Mouse (Mus musculus) skeletal muscle tissue, adult 2 months (tissue): ENCODE measurements around the gene E2f3.
A peak's percentile ranks its signal among the peaks of the same experiment; 100 is the strongest.

Source experiments
- DNase-seq: peaks from one replicate; pipeline ENCODE4 v3.0.0-alpha.2; 2012; ENCODE audit warnings: low read depth, low spot score

E2f3 gene

GRCm38 (mm10) chr13:29979140-29979564 is 6.7 kb downstream of the E2f3 start:
- DNase-seq: no peak

GRCm38 (mm10) chr13:29977358-29977757 is 8.5 kb downstream of the E2f3 start:
- no peak for DNase-seq

GRCm38 (mm10) chr13:29974066-29974465 is 11.8 kb downstream of the E2f3 start:
- no peak for DNase-seq

- no peak for DNase-seq
These were observed 12.3 kb downstream of the E2f3 start for GRCm38 (mm10) chr13:29973610-29974009.

GRCm38 (mm10) chr13:29970333-29970732 is 15.5 kb downstream of the E2f3 start:
- DNase-seq: no peak

- no peak for DNase-seq
These were observed 17.2 kb downstream of the E2f3 start for GRCm38 (mm10) chr13:29968636-29969035.

GRCm38 (mm10) chr13:29967367-29967766 is 18.5 kb downstream of the E2f3 start:
- no peak for DNase-seq

GRCm38 (mm10) chr13:29966966-29967365 is 18.9 kb downstream of the E2f3 start:
- DNase-seq: no peak

- DNase-seq: no peak
These were observed 21.8 kb downstream of the E2f3 start for GRCm38 (mm10) chr13:29964087-29964486.

- no peak for DNase-seq
These were observed 25.4 kb downstream of the E2f3 start for GRCm38 (mm10) chr13:29960416-29960815.

GRCm38 (mm10) chr13:29957731-29958254 is 28.1 kb downstream of the E2f3 start:
- DNase-seq: peak; percentile 54

- DNase-seq: peak; percentile 25
These were observed 28.9 kb downstream of the E2f3 start for GRCm38 (mm10) chr13:29956821-29957421.

- no peak for DNase-seq
These were observed 30.6 kb downstream of the E2f3 start for GRCm38 (mm10) chr13:29955296-29955695.

GRCm38 (mm10) chr13:29954741-29955140 is 31.1 kb downstream of the E2f3 start:
- no peak for DNase-seq

GRCm38 (mm10) chr13:29953417-29954045 is 32.3 kb downstream of the E2f3 start:
- no peak for DNase-seq

- no peak for DNase-seq
These were observed 39.8 kb downstream of the E2f3 start for GRCm38 (mm10) chr13:29946045-29946444.

- no peak for DNase-seq
These were observed 40.8 kb downstream of the E2f3 start for GRCm38 (mm10) chr13:29944915-29945570.

- DNase-seq: peak; percentile 31
These were observed 41.4 kb downstream of the E2f3 start for GRCm38 (mm10) chr13:29944493-29944892.

GRCm38 (mm10) chr13:29943541-29944039 is 42.3 kb downstream of the E2f3 start:
- DNase-seq: no peak

- DNase-seq: no peak
These were observed 45.8 kb downstream of the E2f3 start for GRCm38 (mm10) chr13:29940071-29940470.

- no peak for DNase-seq
These were observed 46.5 kb downstream of the E2f3 start for GRCm38 (mm10) chr13:29939399-29939798.

GRCm38 (mm10) chr13:29938776-29939175 is 47.1 kb downstream of the E2f3 start:
- no peak for DNase-seq

- DNase-seq: no peak
These were observed 59.7 kb downstream of the E2f3 start for GRCm38 (mm10) chr13:29926168-29926567.
